Mouse (Mus musculus) erythroblast, embryonic 14.5 days (primary cell): Measurements from ENCODE around the gene Sel1l3.

ENCODE experiments used
- GATA1 ChIP-seq: IDR thresholded peaks from 2 replicates; pipeline ENCODE4 v1.6.1; 2012; ENCODE audit warnings: low read length, inconsistent platforms, mixed read lengths
- TAL1 ChIP-seq: IDR thresholded peaks from 3 replicates; pipeline ENCODE4 v1.6.1; 2012; ENCODE audit warnings: low read length, inconsistent platforms, mixed read lengths

DNA sequence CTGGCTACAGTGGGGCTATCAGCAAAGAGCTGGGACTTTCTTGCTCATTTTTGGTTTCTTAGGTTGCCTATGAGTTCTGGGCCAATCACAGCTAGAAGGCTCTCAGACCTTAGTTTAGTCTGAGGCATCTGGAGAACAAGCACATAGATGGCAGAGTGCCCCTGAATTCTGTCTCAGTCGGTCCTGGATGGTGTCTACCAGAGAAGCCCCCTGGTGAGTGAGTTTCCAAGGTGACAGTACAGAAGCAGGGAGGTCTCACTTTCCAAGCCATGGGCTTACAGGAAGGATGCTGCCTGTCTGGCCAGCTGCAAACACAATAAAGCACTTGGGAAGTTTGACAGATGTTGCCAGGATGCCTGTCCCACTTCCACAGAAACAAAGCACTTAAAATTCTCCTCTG lies 1.1 kb upstream of the Sel1l3 start:
- TF ChIP-seq GATA1 (no peak), TAL1 (no peak)
